Mouse (Mus musculus): Measurements from ENCODE around the gene Trub1.

Trub1 gene

GRCm38 (mm10) chr19:57487051-57487658, 34.4 kb downstream of the Trub1 start:
- Histone ChIP-seq H3K4me1 (replicated peaks; ENCODE audit: low read depth, low read length) (no peaks in the 10 kb centered on the region), H3K9me3 (ENCODE audit: low read length) (no peaks in the 10 kb centered on the region), H3K4me3 (replicated peaks; ENCODE audit: low read length) (no peak overlapping the region), H3K27me3 (ENCODE audit: insufficient read depth, low read length) (no peaks in the 10 kb centered on the region), H3K36me3 (ENCODE audit: insufficient read depth, low read length) (peaks cover 42% of the 10 kb centered on the region)
- no peak for TF ChIP-seq POU5F1 (IDR thresholded peaks at IDR 0.05; ENCODE audit: borderline replicate concordance, low read length)
- TF ChIP-seq NANOG (IDR thresholded peaks at IDR 0.05; ENCODE audit: borderline replicate concordance, low read length): no peak
- no peak for TF ChIP-seq CTCF (conservative IDR thresholded peaks at IDR 0.05; ENCODE audit: low read length)

GRCm38 (mm10) chr19:57489527-57489926, 36.8 kb downstream of the Trub1 start:
- H3K4me1 ChIP-seq (replicated peaks; ENCODE audit: low read depth, low read length): peaks cover 8% of the 10 kb centered on the region
- TF ChIP-seq CTCF (conservative IDR thresholded peaks at IDR 0.05; ENCODE audit: low read length) (no peak), POU5F1 (IDR thresholded peaks at IDR 0.05; ENCODE audit: borderline replicate concordance, low read length) (no peak), NANOG (IDR thresholded peaks at IDR 0.05; ENCODE audit: borderline replicate concordance, low read length) (no peak)
- H3K27me3 ChIP-seq (ENCODE audit: insufficient read depth, low read length): no peaks in the 10 kb centered on the region
- peaks cover 37% of the 10 kb centered on the region for H3K36me3 ChIP-seq (ENCODE audit: insufficient read depth, low read length)
- H3K9me3 ChIP-seq (ENCODE audit: low read length): no peaks in the 10 kb centered on the region
- no peak overlapping the region for H3K4me3 ChIP-seq (replicated peaks; ENCODE audit: low read length)

- Histone ChIP-seq H3K4me3 (replicated peaks; ENCODE audit: low read length) (no peak overlapping the region), H3K36me3 (ENCODE audit: insufficient read depth, low read length) (peaks cover 28% of the 10 kb centered on the region), H3K9me3 (ENCODE audit: low read length) (no peaks in the 10 kb centered on the region), H3K4me1 (replicated peaks; ENCODE audit: low read depth, low read length) (peaks cover 8% of the 10 kb centered on the region), H3K27me3 (ENCODE audit: insufficient read depth, low read length) (no peaks in the 10 kb centered on the region)
- TF ChIP-seq CTCF (conservative IDR thresholded peaks at IDR 0.05; ENCODE audit: low read length) (no peak), NANOG (IDR thresholded peaks at IDR 0.05; ENCODE audit: borderline replicate concordance, low read length) (no peak), POU5F1 (IDR thresholded peaks at IDR 0.05; ENCODE audit: borderline replicate concordance, low read length) (no peak)
Measured at GRCm38 (mm10) chr19:57491030-57491429, 38.3 kb downstream of the Trub1 start.

GRCm38 (mm10) chr19:57494020-57494419, 41.3 kb downstream of the Trub1 start:
- TF ChIP-seq POU5F1 (IDR thresholded peaks at IDR 0.05; ENCODE audit: borderline replicate concordance, low read length): no peak
- no peak for TF ChIP-seq CTCF (conservative IDR thresholded peaks at IDR 0.05; ENCODE audit: low read length)
- Histone ChIP-seq H3K4me1 (replicated peaks; ENCODE audit: low read depth, low read length) (peaks cover 8% of the 10 kb centered on the region), H3K4me3 (replicated peaks; ENCODE audit: low read length) (no peak overlapping the region), H3K9me3 (ENCODE audit: low read length) (no peaks in the 10 kb centered on the region), H3K36me3 (ENCODE audit: insufficient read depth, low read length) (0 out of 2 replicates have a peak, but pooled peaks cover 4% of the 10 kb centered on the region), H3K27me3 (ENCODE audit: insufficient read depth, low read length) (no peaks in the 10 kb centered on the region)

GRCm38 (mm10) chr19:57498110-57498743, 45.5 kb downstream of the Trub1 start:
- no peaks in the 10 kb centered on the region for H3K27me3 ChIP-seq (ENCODE audit: insufficient read depth, low read length)
- H3K4me1 ChIP-seq (replicated peaks; ENCODE audit: low read depth, low read length): peaks cover 8% of the 10 kb centered on the region
- H3K36me3 ChIP-seq (ENCODE audit: insufficient read depth, low read length): no peaks in the 10 kb centered on the region
- no peak overlapping the region for H3K4me3 ChIP-seq (replicated peaks; ENCODE audit: low read length)
- no peaks in the 10 kb centered on the region for H3K9me3 ChIP-seq (ENCODE audit: low read length)
- no peak for TF ChIP-seq NANOG (IDR thresholded peaks at IDR 0.05; ENCODE audit: borderline replicate concordance, low read length)
- TF ChIP-seq POU5F1 (IDR thresholded peaks at IDR 0.05; ENCODE audit: borderline replicate concordance, low read length): no peak

- H3K9me3 ChIP-seq (ENCODE audit: low read length): no peaks in the 10 kb centered on the region
- H3K4me1 ChIP-seq (replicated peaks; ENCODE audit: low read depth, low read length): peaks cover 4% of the 10 kb centered on the region
- TF ChIP-seq CTCF (conservative IDR thresholded peaks at IDR 0.05; ENCODE audit: low read length) (no peak), NANOG (IDR thresholded peaks at IDR 0.05; ENCODE audit: borderline replicate concordance, low read length) (no peak), POU5F1 (IDR thresholded peaks at IDR 0.05; ENCODE audit: borderline replicate concordance, low read length) (no peak)
- H3K36me3 ChIP-seq (ENCODE audit: insufficient read depth, low read length): no peaks in the 10 kb centered on the region
- H3K4me3 ChIP-seq (replicated peaks; ENCODE audit: low read length): no peak overlapping the region
- H3K27me3 ChIP-seq (ENCODE audit: insufficient read depth, low read length): no peaks in the 10 kb centered on the region
Measured at GRCm38 (mm10) chr19:57498884-57499410, 46.2 kb downstream of the Trub1 start.

GRCm38 (mm10) chr19:57500254-57500653, 47.5 kb downstream of the Trub1 start:
- no peak for TF ChIP-seq POU5F1 (IDR thresholded peaks at IDR 0.05; ENCODE audit: borderline replicate concordance, low read length)
- TF ChIP-seq NANOG (IDR thresholded peaks at IDR 0.05; ENCODE audit: borderline replicate concordance, low read length): no peak
- Histone ChIP-seq H3K4me1 (replicated peaks; ENCODE audit: low read depth, low read length) (no peaks in the 10 kb centered on the region), H3K36me3 (ENCODE audit: insufficient read depth, low read length) (no peaks in the 10 kb centered on the region), H3K9me3 (ENCODE audit: low read length) (no peaks in the 10 kb centered on the region), H3K27me3 (ENCODE audit: insufficient read depth, low read length) (no peaks in the 10 kb centered on the region), H3K4me3 (replicated peaks; ENCODE audit: low read length) (no peak overlapping the region)

GRCm38 (mm10) chr19:57503144-57503543, 50.4 kb downstream of the Trub1 start:
- H3K36me3 ChIP-seq (ENCODE audit: insufficient read depth, low read length): no peaks in the 10 kb centered on the region
- H3K9me3 ChIP-seq (ENCODE audit: low read length): no peaks in the 10 kb centered on the region; the same call in 1 of the 2 replicates
- no peak overlapping the region for H3K4me3 ChIP-seq (replicated peaks; ENCODE audit: low read length)
- no peaks in the 10 kb centered on the region for H3K4me1 ChIP-seq (replicated peaks; ENCODE audit: low read depth, low read length)
- H3K27me3 ChIP-seq (ENCODE audit: insufficient read depth, low read length): 0 out of 2 replicates have a peak, but pooled peaks cover 1% of the 10 kb centered on the region
- TF ChIP-seq POU5F1 (IDR thresholded peaks at IDR 0.05; ENCODE audit: borderline replicate concordance, low read length) (no peak), NANOG (IDR thresholded peaks at IDR 0.05; ENCODE audit: borderline replicate concordance, low read length) (no peak), CTCF (conservative IDR thresholded peaks at IDR 0.05; ENCODE audit: low read length) (no peak)
